Mouse (Mus musculus) limb, embryonic 12.5 days (tissue): ENCODE measurements around the gene Sprr3. TPM values are rescaled to one million over a fixed set of nuclear protein-coding genes. Genes with fewer than 3 reads are reported as not detected.
"Not testable (repeated sequence)": the region's sequence is repeated elsewhere in the genome, so short reads cannot be mapped to it uniquely, and the experiment has no call there.

Experiments
- ATAC-seq: fragments of 200-750 bp; cut with Nextera tagmentation; 2 replicates; pipeline ENCODE4 v1.8.0; 2017; ENCODE audit warnings: low read depth, moderate TSS enrichment; ENCODE audit not compliant: insufficient number of reproducible peaks, insufficient read depth, low FRiP score, low TSS enrichment
- H3K27ac ChIP-seq: fragments of 300-500 bp; sonication (generic); 2 replicates; pipeline ENCODE4 v1.5.1; 2016; ENCODE audit warnings: mild to moderate bottlenecking, moderate library complexity
- H3K27me3 ChIP-seq: fragments of 300-500 bp; sonication (generic); 2 replicates; pipeline ENCODE4 v1.6.1; 2016; ENCODE audit warnings: mild to moderate bottlenecking, moderate library complexity
- H3K36me3 ChIP-seq: fragments of 300-500 bp; sonication (generic); 2 replicates; pipeline ENCODE4 v1.6.1; 2016; ENCODE audit warnings: mild to moderate bottlenecking, moderate library complexity
- H3K4me1 ChIP-seq: fragments of 300-500 bp; sonication (generic); replicated peaks from 2 replicates; pipeline ENCODE4 v1.6.1; 2016
- H3K4me2 ChIP-seq: fragments of 300-500 bp; sonication (generic); 2 replicates; pipeline ENCODE4 v1.6.1; 2016; ENCODE audit warnings: mild to moderate bottlenecking, moderate library complexity
- H3K4me3 ChIP-seq: fragments of 300-500 bp; sonication (generic); replicated peaks from 2 replicates; pipeline ENCODE4 v1.5.1; 2016; ENCODE audit warnings: mild to moderate bottlenecking
- H3K9ac ChIP-seq: fragments of 300-500 bp; sonication (generic); replicated peaks from 2 replicates; pipeline ENCODE4 v1.6.1; 2016; ENCODE audit warnings: mild to moderate bottlenecking, moderate library complexity
- H3K9me3 ChIP-seq: fragments of 300-500 bp; sonication (generic); 2 replicates; pipeline ENCODE4 v1.6.1; 2016; ENCODE audit warnings: mild to moderate bottlenecking, moderate library complexity
- WGBS: fragments of 180-500 bp; shearing (Covaris S2); methylation state at CpG from one replicate; pipeline ENCODE4 v1.1.7; 2016; 5-methylcytosine and 5-hydroxymethylcytosine counted together
- polyA plus RNA-seq: library from polyadenylated mRNA; unstranded; fragments of >200 nt; fragmentation: Nextera tagmentation; extraction: Ambion mirVana; gene quantifications from 2 replicates; pipeline ENCODE4 v1.2.1, GENCODE M21; 2016

The Sprr3 gene
- not detected in 2 replicates for polyA plus RNA-seq

GRCm38 (mm10) chr3:92458620-92459019 lies at the start of gene Sprr3:
Gene Sprr3, minus strand, starts transcription at chr3:92458720.
- WGBS, result 71% methylated on average over 2 of the region's 2 CpGs
- Histone ChIP-seq H3K4me2 (no peak within 1 kb of the TSS), H3K4me3 (no peak within 1 kb of the TSS), H3K36me3 (no peaks in the 10 kb centered on the region), H3K4me1 (no peaks in the 10 kb centered on the region), H3K27ac (no peak within 1 kb of the TSS), H3K27me3 (no peaks in the 10 kb centered on the region), H3K9me3 (no peaks in the 10 kb centered on the region), H3K9ac (no peak within 1 kb of the TSS)
- no peak for ATAC-seq

- H3K27ac ChIP-seq, result no peak overlapping the region
- H3K4me3 ChIP-seq, result no peak overlapping the region
- H3K27me3 ChIP-seq, result no peaks in the 10 kb centered on the region
- H3K4me2 ChIP-seq, result no peak overlapping the region
- H3K9ac ChIP-seq, result no peak overlapping the region
- 88% methylated on average over 1 of the region's 1 CpGs for WGBS
- H3K36me3 ChIP-seq, result no peaks in the 10 kb centered on the region
- H3K9me3 ChIP-seq, result 0 out of 2 replicates have a peak, but pooled peaks cover 3% of the 10 kb centered on the region
- ATAC-seq, result no peak
- no peaks in the 10 kb centered on the region for H3K4me1 ChIP-seq
Observed at GRCm38 (mm10) chr3:92508185-92508584, 49.7 kb upstream of the Sprr3 start.

- no peak overlapping the region for H3K4me2 ChIP-seq
- H3K4me3 ChIP-seq, result no peak overlapping the region
- ATAC-seq, result no peak
- no peak overlapping the region for H3K27ac ChIP-seq
- 0 out of 2 replicates have a peak, but pooled peaks cover 3% of the 10 kb centered on the region for H3K9me3 ChIP-seq
- H3K9ac ChIP-seq, result no peak overlapping the region
- H3K4me1 ChIP-seq, result no peaks in the 10 kb centered on the region
- H3K27me3 ChIP-seq, result no peaks in the 10 kb centered on the region
- H3K36me3 ChIP-seq, result no peaks in the 10 kb centered on the region
Observed at GRCm38 (mm10) chr3:92503528-92503927, 45.0 kb upstream of the Sprr3 start.

- 94% methylated on average over 1 of the region's 1 CpGs for WGBS
- no peak for ATAC-seq
- no peak within 1 kb of the TSS for H3K4me2 ChIP-seq
- no peak within 1 kb of the TSS for H3K9ac ChIP-seq
- H3K36me3 ChIP-seq, result no peaks in the 10 kb centered on the region
- no peaks in the 10 kb centered on the region for H3K4me1 ChIP-seq
- no peak within 1 kb of the TSS for H3K27ac ChIP-seq
- H3K9me3 ChIP-seq, result no peaks in the 10 kb centered on the region
- H3K27me3 ChIP-seq, result no peaks in the 10 kb centered on the region
- H3K4me3 ChIP-seq, result no peak within 1 kb of the TSS
Observed at GRCm38 (mm10) chr3:92500393-92500792, 41.9 kb upstream of the Sprr3 start, which contains the start of gene Sprr4. Gene Sprr4, minus strand, starts transcription at chr3:92500493.

GRCm38 (mm10) chr3:92490262-92490661 lies 31.7 kb upstream of the Sprr3 start:
- H3K4me2 ChIP-seq, H3K9me3 ChIP-seq, H3K27me3 ChIP-seq, H3K36me3 ChIP-seq, H3K4me1 ChIP-seq, H3K4me3 ChIP-seq, H3K9ac ChIP-seq, H3K27ac ChIP-seq, ATAC-seq: not testable (repeated sequence)

GRCm38 (mm10) chr3:92486307-92486706 lies 27.8 kb upstream of the Sprr3 start:
- Histone ChIP-seq H3K4me1 (no peaks in the 10 kb centered on the region), H3K27ac (no peak overlapping the region), H3K9me3 (no peaks in the 10 kb centered on the region), H3K4me3 (no peak overlapping the region), H3K36me3 (no peaks in the 10 kb centered on the region), H3K4me2 (no peak overlapping the region), H3K27me3 (no peaks in the 10 kb centered on the region), H3K9ac (no peak overlapping the region)
- no peak for ATAC-seq
- 39% methylated on average over 1 of the region's 1 CpGs for WGBS

DNA sequence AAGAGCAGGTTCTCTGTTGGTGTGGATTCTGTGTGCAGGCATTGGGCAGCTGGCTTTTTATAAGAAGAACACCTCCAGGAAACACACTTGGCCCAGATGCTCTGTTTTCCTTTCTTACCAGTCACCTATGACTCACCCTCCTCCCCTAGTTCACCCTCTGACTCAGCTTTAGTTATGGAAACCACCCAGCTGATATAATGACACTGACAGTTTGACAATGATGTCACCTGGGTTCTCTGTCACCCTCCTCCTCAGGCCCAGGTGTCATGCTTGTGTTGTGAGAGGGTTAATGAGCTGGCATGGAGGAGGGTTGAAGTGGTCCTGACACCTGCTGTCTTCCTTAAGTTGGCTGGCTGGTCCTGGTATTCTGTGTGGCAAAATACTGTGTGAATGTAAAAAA lies 27.3 kb upstream of the Sprr3 start, which contains the start of gene Sprr1a:
Gene Sprr1a (minus strand): TSS at position 33 of the 400 bp plus-strand sequence.
- H3K27me3 ChIP-seq, result no peaks in the 10 kb centered on the region
- ATAC-seq, result no peak

DNA sequence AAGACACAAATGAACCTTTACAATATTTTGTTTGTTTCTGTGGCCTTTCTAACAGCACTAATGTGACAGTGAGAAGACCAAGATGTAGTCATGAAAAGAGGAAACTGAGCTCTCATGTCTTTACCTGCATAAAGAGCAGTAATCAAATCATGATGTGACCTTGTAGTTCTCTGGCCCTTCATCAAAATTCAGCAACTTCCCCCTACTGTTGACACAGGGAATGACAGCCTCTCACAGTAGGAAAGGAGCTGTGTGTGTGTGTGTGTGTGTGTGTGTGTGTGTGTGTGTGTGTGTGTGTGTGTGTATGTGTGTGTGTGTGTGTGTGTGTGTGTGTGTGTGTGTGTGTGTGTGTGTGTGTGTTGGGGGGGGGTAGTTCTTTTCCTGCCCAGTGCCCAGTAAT lies 22.7 kb upstream of the Sprr3 start:
- not testable (repeated sequence) for H3K9ac ChIP-seq, H3K4me3 ChIP-seq, H3K4me1 ChIP-seq, ATAC-seq, H3K36me3 ChIP-seq, H3K27me3 ChIP-seq, H3K27ac ChIP-seq, H3K9me3 ChIP-seq, H3K4me2 ChIP-seq

More for the DNA sequence above, 27.3 kb upstream of the Sprr3 start, which contains the start of gene Sprr1a:
- H3K36me3 ChIP-seq, result no peaks in the 10 kb centered on the region
- H3K9me3 ChIP-seq, result no peaks in the 10 kb centered on the region
- no peaks in the 10 kb centered on the region for H3K4me1 ChIP-seq
- no peak within 1 kb of the TSS for H3K4me2 ChIP-seq
- H3K9ac ChIP-seq, result no peak within 1 kb of the TSS
- H3K4me3 ChIP-seq, result no peak within 1 kb of the TSS
- H3K27ac ChIP-seq, result no peak within 1 kb of the TSS

- Histone ChIP-seq H3K4me1 (no peaks in the 10 kb centered on the region), H3K27me3 (no peaks in the 10 kb centered on the region), H3K27ac (no peak overlapping the region), H3K36me3 (no peaks in the 10 kb centered on the region), H3K9me3 (no peaks in the 10 kb centered on the region), H3K9ac (no peak overlapping the region), H3K4me3 (no peak overlapping the region), H3K4me2 (no peak overlapping the region)
- ATAC-seq, result no peak
- WGBS, result 86% methylated on average over 2 of the region's 2 CpGs
Observed at GRCm38 (mm10) chr3:92470111-92470510, 11.6 kb upstream of the Sprr3 start.

GRCm38 (mm10) chr3:92467424-92467823 lies 8.9 kb upstream of the Sprr3 start:
- no peaks in the 10 kb centered on the region for H3K4me1 ChIP-seq
- H3K27ac ChIP-seq, result no peak overlapping the region
- H3K9ac ChIP-seq, result no peak overlapping the region
- H3K9me3 ChIP-seq, result no peaks in the 10 kb centered on the region
- H3K36me3 ChIP-seq, result no peaks in the 10 kb centered on the region
- no peaks in the 10 kb centered on the region for H3K27me3 ChIP-seq
- H3K4me3 ChIP-seq, result no peak overlapping the region
- ATAC-seq, result no peak
- H3K4me2 ChIP-seq, result no peak overlapping the region

DNA sequence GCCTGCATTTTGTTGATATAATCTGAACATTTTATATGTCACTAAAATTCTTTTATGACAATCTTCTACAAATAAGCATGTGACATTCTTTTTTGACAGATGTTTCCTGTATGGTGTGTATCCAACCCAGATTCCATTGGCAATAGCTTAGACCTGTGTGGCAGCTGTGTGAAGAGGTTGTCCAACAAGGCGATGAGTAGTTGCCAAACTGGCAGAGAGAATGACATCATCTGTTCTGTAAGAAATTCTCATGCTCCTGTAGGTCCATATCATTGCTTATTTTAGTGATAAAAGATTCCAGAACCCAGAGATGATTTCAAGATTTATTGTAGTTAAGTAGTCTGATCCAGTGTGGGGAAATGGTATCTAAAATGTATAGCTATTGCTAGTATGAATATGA lies 8.1 kb upstream of the Sprr3 start:
- Histone ChIP-seq H3K4me1 (no peaks in the 10 kb centered on the region), H3K4me2 (no peak overlapping the region), H3K27me3 (no peaks in the 10 kb centered on the region), H3K27ac (no peak overlapping the region), H3K36me3 (no peaks in the 10 kb centered on the region), H3K9ac (no peak overlapping the region), H3K4me3 (no peak overlapping the region), H3K9me3 (no peaks in the 10 kb centered on the region)
- ATAC-seq, result no peak
- WGBS, result 88% methylated on average over 1 of the region's 1 CpGs

GRCm38 (mm10) chr3:92455151-92455550 lies 3.4 kb downstream of the Sprr3 start:
- Histone ChIP-seq H3K36me3 (no peaks in the 10 kb centered on the region), H3K4me1 (no peaks in the 10 kb centered on the region), H3K27me3 (no peaks in the 10 kb centered on the region), H3K27ac (no peak overlapping the region), H3K9ac (no peak overlapping the region), H3K9me3 (no peaks in the 10 kb centered on the region), H3K4me2 (no peak overlapping the region), H3K4me3 (no peak overlapping the region)
- WGBS, result 90% methylated on average over 5 of the region's 5 CpGs
- no peak for ATAC-seq
